ENCODE assay signal across 8 mouse cellular contexts in genomic region chr7:127129638-127130037, GRCm38 (mm10). TPM values are rescaled to one million over a fixed set of nuclear protein-coding genes. Genes with fewer than 3 reads are reported as not detected.
DNase-seq lines count a peak whose midpoint lies in the region; ATAC-seq and TF ChIP-seq lines count a peak whose summit lies in the region.
"Had no signal": no experiment of that assay in that cellular context is flagged by ENCODE, and none has a peak within 500 bp of the region (broad histone marks: within the 10 kb centered on the region; RNA-seq: fewer than 3 reads in every experiment).

No protein-coding gene starts in this region.

- H3K9ac ChIP-seq in kidney, embryonic 16.5 days (replicated peaks; ENCODE audit: low read length): no peak overlapping the region
- no peak overlapping the region for H3K9ac ChIP-seq in ES-E14 (ENCODE audit: insufficient read depth, low read depth, low read length, poor library complexity, severe bottlenecking)
- H3K9ac ChIP-seq in intestine, postnatal 0 days (ENCODE audit: low read depth, low read length): no peak overlapping the region
- no peak overlapping the region for H3K9ac ChIP-seq in lung, embryonic 16.5 days (ENCODE audit: low read length)

- no peaks in the 10 kb centered on the region for H3K4me1 ChIP-seq in kidney, adult 2 months (ENCODE audit: control insufficient read depth, insufficient read depth, low read length)
- H3K4me1 ChIP-seq in kidney, embryonic 16.5 days (ENCODE audit: insufficient read depth, low read length): no peaks in the 10 kb centered on the region
- H3K4me1 ChIP-seq in ES-E14 (ENCODE audit: control insufficient read depth in 2 of 2, insufficient read depth in 2 of 2, low read length in 2 of 2, poor library complexity in 1 of 2): peaks cover 0 to 3% of the 10 kb centered on the region in 2 experiments; a peak in 1 of 4 replicates
- H3K4me1 ChIP-seq in intestine, postnatal 0 days (replicated peaks; ENCODE audit: control insufficient read depth, insufficient read depth, low read length): no peaks in the 10 kb centered on the region
- H3K4me1 ChIP-seq in lung, embryonic 16.5 days (replicated peaks; ENCODE audit: control insufficient read depth, insufficient read depth, low read length): no peaks in the 10 kb centered on the region

- no peak for ATAC-seq in kidney, embryonic 16.5 days (ENCODE audit: low FRiP score, low TSS enrichment)
- ATAC-seq in intestine, postnatal 0 days: 0 out of 2 replicates have a peak, but pooled peaks have one; percentile 60
- ATAC-seq in lung, embryonic 16.5 days (ENCODE audit: low read depth): peak; percentile 66

- in situ Hi-C loops in ES-E14 (cut with MboI; ENCODE audit: low sequenced_read_pairs in 2 of 2, unreplicated experiment in 2 of 2): no loop called here

- peak; percentile 60 for DNase-seq in kidney, adult 2 months
- no peak for DNase-seq in ES-E14 (ENCODE audit: low read depth, low spot score)
- peak; percentile 91 for DNase-seq in brain, adult 2 months (ENCODE audit: low read depth, low spot score)
- DNase-seq in yolk sac, embryonic 10.5 days (ENCODE audit: low spot score): no peak

- no peak overlapping the region for H3K4me3 ChIP-seq in kidney, adult 2 months (ENCODE audit: insufficient read depth, low read depth, low read length)
- H3K4me3 ChIP-seq in kidney, embryonic 16.5 days (ENCODE audit: low read length): no peak overlapping the region
- no peak overlapping the region for H3K4me3 ChIP-seq in ES-E14 (ENCODE audit: insufficient read depth in 1 of 2, low read depth in 1 of 2, low read length in 2 of 2, poor library complexity in 1 of 2, severe bottlenecking in 1 of 2)
- no peak overlapping the region for H3K4me3 ChIP-seq in intestine, postnatal 0 days (ENCODE audit: low read depth, low read length)
- no peak overlapping the region for H3K4me3 ChIP-seq in lung, embryonic 16.5 days (ENCODE audit: low read length)

- WGBS in kidney, adult 2 months: 4% methylated on average over 4 of the region's 4 CpGs
- 13% methylated on average over 4 of the region's 4 CpGs for WGBS in kidney, embryonic 16.5 days
- 12% methylated on average over 4 of the region's 4 CpGs for WGBS in intestine, postnatal 0 days
- 9% methylated on average over 4 of the region's 4 CpGs for WGBS in lung, embryonic 16.5 days

- no peaks in the 10 kb centered on the region for H3K36me3 ChIP-seq in kidney, adult 2 months (ENCODE audit: control insufficient read depth, insufficient read depth, low read length)
- H3K36me3 ChIP-seq in kidney, embryonic 16.5 days (ENCODE audit: insufficient read depth, low read length): no peaks in the 10 kb centered on the region
- H3K36me3 ChIP-seq in ES-E14 (ENCODE audit: control insufficient read depth, insufficient read depth, low read length, poor library complexity, severe bottlenecking): no peaks in the 10 kb centered on the region
- H3K36me3 ChIP-seq in intestine, postnatal 0 days (ENCODE audit: control insufficient read depth, insufficient read depth): no peaks in the 10 kb centered on the region
- no peaks in the 10 kb centered on the region for H3K36me3 ChIP-seq in lung, embryonic 16.5 days (ENCODE audit: control insufficient read depth, insufficient read depth, low read length)

- peak; percentile 74 for TF ChIP-seq CTCF in kidney, adult 2 months (conservative IDR thresholded peaks at IDR 0.05; ENCODE audit: insufficient read depth, insufficient read length, low read depth, low read length)
- TF ChIP-seq CTCF in intestine, postnatal 0 days (IDR thresholded peaks at IDR 0.05; ENCODE audit: low read depth): peak; percentile 75

- no peaks in the 10 kb centered on the region for H3K27me3 ChIP-seq in kidney, adult 2 months (replicated peaks; ENCODE audit: control insufficient read depth, insufficient read depth, low read length)
- no peaks in the 10 kb centered on the region for H3K27me3 ChIP-seq in kidney, embryonic 16.5 days (ENCODE audit: insufficient read depth, low read length)
- no peaks in the 10 kb centered on the region for H3K27me3 ChIP-seq in intestine, postnatal 0 days (replicated peaks; ENCODE audit: control insufficient read depth, insufficient read depth, low read length)
- H3K27me3 ChIP-seq in lung, embryonic 16.5 days (ENCODE audit: control insufficient read depth, insufficient read depth, low read depth, low read length): no peaks in the 10 kb centered on the region

- H3K27ac ChIP-seq in kidney, adult 2 months (ENCODE audit: insufficient read depth, low read depth, low read length): no peak overlapping the region
- no peak overlapping the region for H3K27ac ChIP-seq in kidney, embryonic 16.5 days (ENCODE audit: low read length)
- H3K27ac ChIP-seq in ES-E14 (ENCODE audit: insufficient read depth, low read depth, low read length, poor library complexity, severe bottlenecking): no peak overlapping the region
- no peak overlapping the region for H3K27ac ChIP-seq in intestine, postnatal 0 days (ENCODE audit: low read depth, low read length)
- no peak overlapping the region for H3K27ac ChIP-seq in lung, embryonic 16.5 days (ENCODE audit: low read length)

- H3K9me3 ChIP-seq in kidney, embryonic 16.5 days (ENCODE audit: low read length): no peaks in the 10 kb centered on the region; the same call in 1 of the 2 replicates
- no peaks in the 10 kb centered on the region for H3K9me3 ChIP-seq in ES-E14 (ENCODE audit: control insufficient read depth, insufficient read depth, low read depth, low read length)
- H3K9me3 ChIP-seq in intestine, postnatal 0 days (ENCODE audit: control insufficient read depth): no peaks in the 10 kb centered on the region
- no peaks in the 10 kb centered on the region for H3K9me3 ChIP-seq in lung, embryonic 16.5 days (ENCODE audit: control insufficient read depth, low read length)

- TF ChIP-seq POLR2A in kidney, adult 2 months (IDR thresholded peaks at IDR 0.05; ENCODE audit: low read depth, low read length): no peak

- H3K4me2 ChIP-seq in kidney, embryonic 16.5 days (replicated peaks; ENCODE audit: low read depth, low read length): no peak overlapping the region
- no peak overlapping the region for H3K4me2 ChIP-seq in intestine, postnatal 0 days (replicated peaks; ENCODE audit: low read depth)
- H3K4me2 ChIP-seq in lung, embryonic 16.5 days (ENCODE audit: low read depth, low read length): no peak overlapping the region

TF ChIP-seq in ES-E14, 5 proteins besides CTCF, POLR2A, EP300 and RAD21:
- TF ChIP-seq ZNF384 (IDR thresholded peaks at IDR 0.05; ENCODE audit: low read depth, low read length): no peak
- peak; percentile 2; the same call in 1 of the 2 replicates for TF ChIP-seq ZC3H11A (IDR thresholded peaks at IDR 0.05; ENCODE audit: borderline replicate concordance, low read depth, low read length)
TF ChIP-seq in ES-E14: peak in this region for 1.

RNA-seq across cellular contexts. Expression of gene Qprt, which starts 7.6 kb away (rescaled TPM):
- 127 and 137 TPM in 2 replicates for polyA plus RNA-seq in kidney, adult 2 months (2012; rRNA removed)
- 24.4 and 26.2 TPM in 2 replicates for polyA plus RNA-seq in kidney, embryonic 16.5 days (2015; fragmentation: Nextera tagmentation; extraction: Ambion mirVana)
- 5.6 and 7.1 TPM in 2 replicates for total RNA-seq in ES-E14 (2012; rRNA removed)
- 1.8 and 2.0 TPM in 2 replicates for polyA plus RNA-seq in intestine, postnatal 0 days (2015; fragmentation: Nextera tagmentation; extraction: Ambion mirVana)
- polyA plus RNA-seq in lung, embryonic 16.5 days (2015; fragmentation: Nextera tagmentation; extraction: Ambion mirVana): 0.43 and 1.2 TPM in 2 replicates

RNA-seq across cellular contexts. Expression of gene Spn, which starts 8.0 kb away (rescaled TPM):
- 2.7 and 5.2 TPM in 2 replicates for polyA plus RNA-seq in kidney, adult 2 months (2012; rRNA removed)
- polyA plus RNA-seq in kidney, embryonic 16.5 days (2015; fragmentation: Nextera tagmentation; extraction: Ambion mirVana): 0.21 and 0.32 TPM in 2 replicates
- 30.2 and 67.4 TPM in 2 replicates for total RNA-seq in ES-E14 (2012; rRNA removed)
- 0.09 and 0.13 TPM in 2 replicates for polyA plus RNA-seq in intestine, postnatal 0 days (2015; fragmentation: Nextera tagmentation; extraction: Ambion mirVana)
- 0.44 and 0.70 TPM in 2 replicates for polyA plus RNA-seq in lung, embryonic 16.5 days (2015; fragmentation: Nextera tagmentation; extraction: Ambion mirVana)

RNA-seq across cellular contexts. Expression of gene AI467606, which starts 38.5 kb away (rescaled TPM):
- 4.2 and 7.7 TPM in 2 replicates for polyA plus RNA-seq in kidney, adult 2 months (2012; rRNA removed)
- 5.3 and 5.4 TPM in 2 replicates for polyA plus RNA-seq in kidney, embryonic 16.5 days (2015; fragmentation: Nextera tagmentation; extraction: Ambion mirVana)
- total RNA-seq in ES-E14 (2012; rRNA removed): 13.5 and 31.2 TPM in 2 replicates
- polyA plus RNA-seq in intestine, postnatal 0 days (2015; fragmentation: Nextera tagmentation; extraction: Ambion mirVana): 5.2 and 5.8 TPM in 2 replicates
- 11.5 and 12.8 TPM in 2 replicates for polyA plus RNA-seq in lung, embryonic 16.5 days (2015; fragmentation: Nextera tagmentation; extraction: Ambion mirVana)

RNA-seq across cellular contexts. Expression of gene Zg16, which starts 42.5 kb away (rescaled TPM):
- polyA plus RNA-seq in kidney, adult 2 months (2012; rRNA removed): not detected in 2 replicates
- not detected in 2 replicates for polyA plus RNA-seq in kidney, embryonic 16.5 days (2015; fragmentation: Nextera tagmentation; extraction: Ambion mirVana)
- not detected in 2 replicates for total RNA-seq in ES-E14 (2012; rRNA removed)
- 175 and 225 TPM in 2 replicates for polyA plus RNA-seq in intestine, postnatal 0 days (2015; fragmentation: Nextera tagmentation; extraction: Ambion mirVana)
- 7.1 TPM in 1 of 2 replicates, not detected in the other for polyA plus RNA-seq in lung, embryonic 16.5 days (2015; fragmentation: Nextera tagmentation; extraction: Ambion mirVana)
- polyA plus RNA-seq: heart, embryonic 14.5 days had no signal

Comparison
In these comparisons a context has a peak if more than half of its experiments do, and no peak if none do; other contexts are left out.
1. DNase-seq: peak in kidney, adult 2 months (single experiment) and brain, adult 2 months (single experiment); none in ES-E14 (single experiment) and yolk sac, embryonic 10.5 days (single experiment).